Comparison of ENCODE assay signal across 8 mouse cellular contexts in genomic region chr2:164823969-164824368, GRCm38 (mm10). TPM values are rescaled to one million over a fixed set of nuclear protein-coding genes. Genes with fewer than 3 reads are reported as not detected.
DNase-seq lines count a peak whose midpoint lies in the region; ATAC-seq and TF ChIP-seq lines count a peak whose summit lies in the region.

No protein-coding gene starts in this region.

- 91% methylated on average over 4 of the region's 4 CpGs for WGBS in heart, embryonic 13.5 days
- 92% methylated on average over 4 of the region's 4 CpGs for WGBS in stomach, embryonic 14.5 days
- WGBS in stomach, postnatal 0 days: 90% methylated on average over 4 of the region's 4 CpGs
- WGBS in liver, embryonic 12.5 days (ENCODE audit: insufficient replicate concordance): 82% methylated on average over 4 of the region's 4 CpGs

- peaks cover 14% of the 10 kb centered on the region for H3K4me1 ChIP-seq in heart, embryonic 13.5 days
- H3K4me1 ChIP-seq in stomach, embryonic 14.5 days (ENCODE audit: control insufficient read depth, insufficient read depth, low read length): peaks cover 4% of the 10 kb centered on the region; the same call in 1 of the 2 replicates
- 0 out of 2 replicates have a peak, but pooled peaks cover 2% of the 10 kb centered on the region for H3K4me1 ChIP-seq in stomach, postnatal 0 days (replicated peaks; ENCODE audit: control insufficient read depth, insufficient read depth)
- H3K4me1 ChIP-seq in liver, embryonic 12.5 days: peaks cover 35% of the 10 kb centered on the region

- H3K9ac ChIP-seq in heart, embryonic 13.5 days: no peak overlapping the region
- H3K9ac ChIP-seq in stomach, embryonic 14.5 days (replicated peaks; ENCODE audit: low read depth, low read length): no peak overlapping the region
- H3K9ac ChIP-seq in stomach, postnatal 0 days (ENCODE audit: low read length): no peak overlapping the region
- peak overlapping the region; percentile 83; the same call in 1 of the 2 replicates for H3K9ac ChIP-seq in liver, embryonic 12.5 days

- H3K27me3 ChIP-seq in heart, embryonic 13.5 days (replicated peaks): no peaks in the 10 kb centered on the region
- H3K27me3 ChIP-seq in stomach, embryonic 14.5 days (ENCODE audit: control insufficient read depth, insufficient read depth, low read length): no peaks in the 10 kb centered on the region
- H3K27me3 ChIP-seq in stomach, postnatal 0 days (ENCODE audit: control insufficient read depth, insufficient read depth, low read length): no peaks in the 10 kb centered on the region
- no peaks in the 10 kb centered on the region for H3K27me3 ChIP-seq in liver, embryonic 12.5 days (replicated peaks)

- no peak for TF ChIP-seq EP300 in stomach, postnatal 0 days (optimal IDR thresholded peaks at IDR 0.05)

- DNase-seq in heart, postnatal 36 days: no peak
- no peak for DNase-seq in stomach, postnatal 0 days (ENCODE audit: low spot score)
- DNase-seq in ovary, adult 18-20 months (ENCODE audit: low spot score): no peak
- no peak for DNase-seq in kidney, adult 18-20 months

- intact Hi-C loops in heart, postnatal 36 days (cut with DNase I): loop anchor here (1.0 kb wide), 1 partner anchor 19 kb away; the partner anchor contains the start of gene Zswim3

- peaks cover 66% of the 10 kb centered on the region for H3K36me3 ChIP-seq in heart, embryonic 13.5 days
- H3K36me3 ChIP-seq in stomach, embryonic 14.5 days (ENCODE audit: control insufficient read depth, insufficient read depth, low read length): peaks cover 35% of the 10 kb centered on the region
- peaks cover 16% of the 10 kb centered on the region; the same call in 1 of the 2 replicates for H3K36me3 ChIP-seq in stomach, postnatal 0 days (ENCODE audit: control insufficient read depth, insufficient read depth, low read length)
- peaks cover 57% of the 10 kb centered on the region for H3K36me3 ChIP-seq in liver, embryonic 12.5 days

- H3K9me3 ChIP-seq in heart, embryonic 13.5 days: no peaks in the 10 kb centered on the region
- no peaks in the 10 kb centered on the region for H3K9me3 ChIP-seq in stomach, embryonic 14.5 days (ENCODE audit: control insufficient read depth, low read depth, low read length)
- H3K9me3 ChIP-seq in stomach, postnatal 0 days (ENCODE audit: control insufficient read depth, low read length): no peaks in the 10 kb centered on the region
- H3K9me3 ChIP-seq in liver, embryonic 12.5 days (replicated peaks): no peaks in the 10 kb centered on the region

- no peak for ATAC-seq in heart, embryonic 13.5 days (ENCODE audit: extremely low read depth, insufficient number of reproducible peaks, low FRiP score, low TSS enrichment)
- ATAC-seq in stomach, embryonic 14.5 days (ENCODE audit: insufficient number of reproducible peaks, insufficient read depth, low FRiP score, low read depth): no peak
- no peak for ATAC-seq in stomach, postnatal 0 days (ENCODE audit: low FRiP score, low TSS enrichment)
- ATAC-seq in liver, embryonic 12.5 days: no peak
- no peak for ATAC-seq in activated CD4-positive, CD25-positive, alpha-beta regulatory T cell, adult 4 months

- peak overlapping the region; percentile 88 for H3K4me3 ChIP-seq in heart, embryonic 13.5 days
- H3K4me3 ChIP-seq in stomach, embryonic 14.5 days (ENCODE audit: low read depth, low read length): no peak overlapping the region
- H3K4me3 ChIP-seq in stomach, postnatal 0 days (ENCODE audit: low read depth, low read length): no peak overlapping the region
- H3K4me3 ChIP-seq in liver, embryonic 12.5 days: peak overlapping the region; percentile 76

- no peak overlapping the region for H3K27ac ChIP-seq in heart, embryonic 13.5 days (replicated peaks)
- no peak overlapping the region for H3K27ac ChIP-seq in stomach, embryonic 14.5 days (ENCODE audit: low read length)
- no peak overlapping the region for H3K27ac ChIP-seq in stomach, postnatal 0 days (replicated peaks)
- no peak overlapping the region for H3K27ac ChIP-seq in liver, embryonic 12.5 days

- TF ChIP-seq CTCF in stomach, postnatal 0 days (IDR thresholded peaks at IDR 0.05; ENCODE audit: low read depth): no peak

- H3K4me2 ChIP-seq in heart, embryonic 13.5 days: peak overlapping the region; percentile 78
- H3K4me2 ChIP-seq in stomach, embryonic 14.5 days (replicated peaks; ENCODE audit: low read depth, low read length): peak overlapping the region; percentile 66; the same call in 1 of the 2 replicates
- H3K4me2 ChIP-seq in stomach, postnatal 0 days (replicated peaks; ENCODE audit: low read depth): no peak overlapping the region
- H3K4me2 ChIP-seq in liver, embryonic 12.5 days: peak overlapping the region; percentile 84

RNA-seq across cellular contexts. Expression of gene Zswim1, which starts 1.5 kb away (rescaled TPM):
- 8.7 and 9.0 TPM in 2 replicates for polyA plus RNA-seq in heart, embryonic 13.5 days (2015; fragmentation: Nextera tagmentation; extraction: Ambion mirVana)
- 1 to 10 TPM; 4.2 to 4.5 TPM for total RNA-seq in heart, postnatal 36 days (2021)
- 16.0 and 17.6 TPM in 2 replicates for polyA plus RNA-seq in stomach, embryonic 14.5 days (2014; fragmentation: Nextera tagmentation; extraction: Ambion mirVana)
- polyA plus RNA-seq in stomach, postnatal 0 days (2015; fragmentation: Nextera tagmentation; extraction: Ambion mirVana): 10.1 and 11.4 TPM in 2 replicates
- 8.9 and 9.1 TPM in 2 replicates for polyA plus RNA-seq in liver, embryonic 12.5 days (2016; fragmentation: Nextera tagmentation; extraction: Ambion mirVana)
- polyA plus RNA-seq in activated CD4-positive, CD25-positive, alpha-beta regulatory T cell, adult 4 months (2017; shearing (Covaris generic)): 10 to 100 TPM; 18.0 to 19.4 TPM

RNA-seq across cellular contexts. Expression of gene Spata25, which starts 4.4 kb away (rescaled TPM):
- not detected in 2 replicates for polyA plus RNA-seq in heart, embryonic 13.5 days (2015; fragmentation: Nextera tagmentation; extraction: Ambion mirVana)
- under 1 TPM; 0.46 to 0.78 TPM for total RNA-seq in heart, postnatal 36 days (2021)
- polyA plus RNA-seq in stomach, embryonic 14.5 days (2014; fragmentation: Nextera tagmentation; extraction: Ambion mirVana): not detected in 2 replicates
- not detected in 2 replicates for polyA plus RNA-seq in stomach, postnatal 0 days (2015; fragmentation: Nextera tagmentation; extraction: Ambion mirVana)
- polyA plus RNA-seq in liver, embryonic 12.5 days (2016; fragmentation: Nextera tagmentation; extraction: Ambion mirVana): not detected in 2 replicates
- polyA plus RNA-seq in activated CD4-positive, CD25-positive, alpha-beta regulatory T cell, adult 4 months (2017; shearing (Covaris generic)): not detected

RNA-seq across cellular contexts. Expression of gene Ctsa, which starts 8.7 kb away (rescaled TPM):
- polyA plus RNA-seq in heart, embryonic 13.5 days (2015; fragmentation: Nextera tagmentation; extraction: Ambion mirVana): 171 and 180 TPM in 2 replicates
- total RNA-seq in heart, postnatal 36 days (2021): 100 to 1,000 TPM; 103 to 106 TPM
- polyA plus RNA-seq in stomach, embryonic 14.5 days (2014; fragmentation: Nextera tagmentation; extraction: Ambion mirVana): 130 and 134 TPM in 2 replicates
- polyA plus RNA-seq in stomach, postnatal 0 days (2015; fragmentation: Nextera tagmentation; extraction: Ambion mirVana): 107 and 114 TPM in 2 replicates
- 66.7 and 69.3 TPM in 2 replicates for polyA plus RNA-seq in liver, embryonic 12.5 days (2016; fragmentation: Nextera tagmentation; extraction: Ambion mirVana)
- 100 to 1,000 TPM; 215 to 216 TPM for polyA plus RNA-seq in activated CD4-positive, CD25-positive, alpha-beta regulatory T cell, adult 4 months (2017; shearing (Covaris generic))

RNA-seq across cellular contexts. Expression of gene Neurl2, which starts 9.3 kb away (rescaled TPM):
- 44.5 and 46.7 TPM in 2 replicates for polyA plus RNA-seq in heart, embryonic 13.5 days (2015; fragmentation: Nextera tagmentation; extraction: Ambion mirVana)
- total RNA-seq in heart, postnatal 36 days (2021): 10 to 100 TPM; 46.2 to 51.4 TPM
- 6.3 and 8.3 TPM in 2 replicates for polyA plus RNA-seq in stomach, embryonic 14.5 days (2014; fragmentation: Nextera tagmentation; extraction: Ambion mirVana)
- 4.6 and 5.3 TPM in 2 replicates for polyA plus RNA-seq in stomach, postnatal 0 days (2015; fragmentation: Nextera tagmentation; extraction: Ambion mirVana)
- polyA plus RNA-seq in liver, embryonic 12.5 days (2016; fragmentation: Nextera tagmentation; extraction: Ambion mirVana): 2.1 and 2.2 TPM in 2 replicates
- polyA plus RNA-seq in activated CD4-positive, CD25-positive, alpha-beta regulatory T cell, adult 4 months (2017; shearing (Covaris generic)): under 1 TPM in 1 of 2 experiments, not detected in 1; 0.69 TPM

RNA-seq across cellular contexts. Expression of gene Zswim3, which starts 19.1 kb away (rescaled TPM):
- 5.0 and 5.4 TPM in 2 replicates for polyA plus RNA-seq in heart, embryonic 13.5 days (2015; fragmentation: Nextera tagmentation; extraction: Ambion mirVana)
- total RNA-seq in heart, postnatal 36 days (2021): 1 to 10 TPM; 2.5 to 2.7 TPM
- 9.0 and 9.2 TPM in 2 replicates for polyA plus RNA-seq in stomach, embryonic 14.5 days (2014; fragmentation: Nextera tagmentation; extraction: Ambion mirVana)
- polyA plus RNA-seq in stomach, postnatal 0 days (2015; fragmentation: Nextera tagmentation; extraction: Ambion mirVana): 3.8 and 4.4 TPM in 2 replicates
- polyA plus RNA-seq in liver, embryonic 12.5 days (2016; fragmentation: Nextera tagmentation; extraction: Ambion mirVana): 4.8 and 5.9 TPM in 2 replicates
- 1 to 10 TPM; 3.8 to 5.4 TPM for polyA plus RNA-seq in activated CD4-positive, CD25-positive, alpha-beta regulatory T cell, adult 4 months (2017; shearing (Covaris generic))

Comparison
In these comparisons a context has a peak if more than half of its experiments do, and no peak if none do; other contexts are left out.
1. H3K4me3 ChIP-seq: peak in heart, embryonic 13.5 days (single experiment) and liver, embryonic 12.5 days (single experiment); none in stomach, embryonic 14.5 days (single experiment) and stomach, postnatal 0 days (single experiment).